Mouse (Mus musculus): ENCODE measurements around the gene Atf4. TPM values are rescaled to one million over a fixed set of nuclear protein-coding genes. Genes with fewer than 3 reads are reported as not detected.

Atf4 gene
- polyA plus RNA-seq, 1 experiment from 2014 or later: 132 TPM

GRCm38 (mm10) chr15:80304188-80304587, 49.2 kb downstream of the Atf4 start:
- Histone ChIP-seq H3K4me3 (replicated peaks) (no peak overlapping the region), H3K27me3 (peaks cover 17% of the 10 kb centered on the region; the same call in 1 of the 2 replicates), H3K9ac (no peak overlapping the region), H3K36me3 (replicated peaks) (no peaks in the 10 kb centered on the region), H3K4me1 (0 out of 2 replicates have a peak, but pooled peaks cover 3% of the 10 kb centered on the region), H3K9me3 (no peaks in the 10 kb centered on the region), H3K4me2 (no peak overlapping the region), H3K27ac (no peak overlapping the region)
- WGBS: 82% methylated on average over 12 of the region's 12 CpGs
- no peak for ATAC-seq (ENCODE audit: low FRiP score)

- H3K4me3 ChIP-seq (replicated peaks): no peak overlapping the region
These were observed 51.2 kb downstream of the Atf4 start for GRCm38 (mm10) chr15:80306146-80306545.

More at GRCm38 (mm10) chr15:80306146-80306545, 51.2 kb downstream of the Atf4 start:
- H3K4me2 ChIP-seq: no peak overlapping the region
- H3K27ac ChIP-seq: no peak overlapping the region
- 0 out of 2 replicates have a peak, but pooled peaks cover 3% of the 10 kb centered on the region for H3K4me1 ChIP-seq
- WGBS: 76% methylated on average over 8 of the region's 8 CpGs
- no peak for ATAC-seq (ENCODE audit: low FRiP score)
- H3K36me3 ChIP-seq (replicated peaks): no peaks in the 10 kb centered on the region
- peaks cover 17% of the 10 kb centered on the region; the same call in 1 of the 2 replicates for H3K27me3 ChIP-seq
- H3K9me3 ChIP-seq: no peaks in the 10 kb centered on the region
- no peak overlapping the region for H3K9ac ChIP-seq

Other genes starting within 250 kb of the Atf4 start
- gene Pdgfb, start 240.2 kb upstream of the Atf4 start, polyA plus RNA-seq (2016; fragmentation: Nextera tagmentation; extraction: Ambion mirVana): 2.1 and 2.3 TPM in 2 replicates
- gene Syngr1, start 163.8 kb upstream of the Atf4 start, polyA plus RNA-seq (2016; fragmentation: Nextera tagmentation; extraction: Ambion mirVana): 12.1 and 13.9 TPM in 2 replicates
- 659 and 694 TPM in 2 replicates for gene Rpl3, start 163.3 kb upstream of the Atf4 start, polyA plus RNA-seq (2016; fragmentation: Nextera tagmentation; extraction: Ambion mirVana)
- 40.5 and 44.0 TPM in 2 replicates for gene Tab1, start 122.1 kb upstream of the Atf4 start, polyA plus RNA-seq (2016; fragmentation: Nextera tagmentation; extraction: Ambion mirVana)
- 8.6 and 9.6 TPM in 2 replicates for gene Mgat3, start 81.5 kb upstream of the Atf4 start, polyA plus RNA-seq (2016; fragmentation: Nextera tagmentation; extraction: Ambion mirVana)
- 38.6 and 44.2 TPM in 2 replicates for gene Mief1, start 21.2 kb upstream of the Atf4 start, polyA plus RNA-seq (2016; fragmentation: Nextera tagmentation; extraction: Ambion mirVana)
- gene AC140267.1, start 19.3 kb upstream of the Atf4 start, polyA plus RNA-seq (2016; fragmentation: Nextera tagmentation; extraction: Ambion mirVana): not detected in 2 replicates
- gene Rps19bp1, start 9.1 kb downstream of the Atf4 start, polyA plus RNA-seq (2016; fragmentation: Nextera tagmentation; extraction: Ambion mirVana): 57.4 and 65.2 TPM in 2 replicates
- gene Cacna1i, start 32.1 kb downstream of the Atf4 start, polyA plus RNA-seq (2016; fragmentation: Nextera tagmentation; extraction: Ambion mirVana): 0.17 and 0.21 TPM in 2 replicates

All from forebrain, embryonic 12.5 days (tissue).